Mouse (Mus musculus) liver, embryonic 11.5 days (tissue): Measurements from ENCODE around the gene Trim30b. TPM values are rescaled to one million over a fixed set of nuclear protein-coding genes. Genes with fewer than 3 reads are reported as not detected.

Experiments used
- polyA plus RNA-seq: library from polyadenylated mRNA; unstranded; fragments of >200 nt; fragmentation: Nextera tagmentation; extraction: Ambion mirVana; gene quantifications from 2 replicates; pipeline ENCODE4 v1.2.1, GENCODE M21; 2014

Trim30b gene
- polyA plus RNA-seq, 1 experiment from 2014 or later = 0.08 TPM

Other genes starting within 250 kb of the Trim30b start
- gene Ubqln5, start 240.1 kb downstream of the Trim30b start, polyA plus RNA-seq = not detected in 2 replicates
- gene Olfr643, start 232.5 kb downstream of the Trim30b start, polyA plus RNA-seq = not detected in 2 replicates
- gene Ubqln3, start 226.6 kb downstream of the Trim30b start, polyA plus RNA-seq = not detected in 2 replicates
- gene Ubqlnl, start 219.3 kb downstream of the Trim30b start, polyA plus RNA-seq = not detected in 2 replicates
- not detected in 2 replicates for gene Olfm5, start 205.1 kb downstream of the Trim30b start, polyA plus RNA-seq
- gene Olfr648, start 186.5 kb downstream of the Trim30b start, polyA plus RNA-seq = 0.08 and 0.19 TPM in 2 replicates
- not detected in 2 replicates for gene Olfr649, start 173.9 kb downstream of the Trim30b start, polyA plus RNA-seq
- gene Trim6, start 151.1 kb downstream of the Trim30b start, polyA plus RNA-seq = 3.6 and 4.2 TPM in 2 replicates
- gene Trim34a, start 125.4 kb downstream of the Trim30b start, polyA plus RNA-seq = 1.4 and 2.1 TPM in 2 replicates
- 0.47 and 0.52 TPM in 2 replicates for gene Trim5, start 81.8 kb downstream of the Trim30b start, polyA plus RNA-seq
- 3.8 and 5.7 TPM in 2 replicates for gene Trim12a, start 54.4 kb downstream of the Trim30b start, polyA plus RNA-seq
- gene Trim34b, start 40.4 kb downstream of the Trim30b start, polyA plus RNA-seq = 0.15 TPM in 1 of 2 replicates, not detected in the other
- 1.2 TPM in 2 replicates for gene Trim12c, start 16.5 kb downstream of the Trim30b start, polyA plus RNA-seq
- 0.27 and 0.32 TPM in 2 replicates for gene Trim30c, start 31.0 kb upstream of the Trim30b start, polyA plus RNA-seq
- 1.6 and 2.3 TPM in 2 replicates for gene Trim30a, start 95.3 kb upstream of the Trim30b start, polyA plus RNA-seq
- gene Trim30d, start 138.0 kb upstream of the Trim30b start, polyA plus RNA-seq = 0.70 TPM in 2 replicates
- gene Olfr651, start 180.2 kb upstream of the Trim30b start, polyA plus RNA-seq = not detected in 2 replicates
- gene Olfr652, start 191.0 kb upstream of the Trim30b start, polyA plus RNA-seq = not detected in 2 replicates
- gene Olfr653, start 207.4 kb upstream of the Trim30b start, polyA plus RNA-seq = not detected in 2 replicates
- not detected in 2 replicates for gene Olfr654, start 217.1 kb upstream of the Trim30b start, polyA plus RNA-seq
- not detected in 2 replicates for gene Olfr655, start 231.9 kb upstream of the Trim30b start, polyA plus RNA-seq
- gene Olfr656, start 244.1 kb upstream of the Trim30b start, polyA plus RNA-seq = not detected in 2 replicates